Mouse (Mus musculus): ENCODE data around the gene Gm14137. TPM values are rescaled to one million over a fixed set of nuclear protein-coding genes. Genes with fewer than 3 reads are reported as not detected.

Gm14137 gene
- polyA plus RNA-seq, 1 experiment from 2014 or later = 4.9 TPM

- Histone ChIP-seq H3K27ac (replicated peaks) (no peak overlapping the region), H3K4me1 (replicated peaks; ENCODE audit: control insufficient read depth, insufficient read depth) (no peaks in the 10 kb centered on the region; the same call in 1 of the 2 replicates), H3K4me3 (ENCODE audit: low read depth, low read length) (no peak overlapping the region), H3K36me3 (ENCODE audit: control insufficient read depth, insufficient read depth, low read length) (peaks cover 2% of the 10 kb centered on the region; the same call in 1 of the 2 replicates), H3K9me3 (ENCODE audit: control insufficient read depth, low read length) (no peaks in the 10 kb centered on the region), H3K4me2 (replicated peaks; ENCODE audit: low read depth) (no peak overlapping the region), H3K9ac (ENCODE audit: low read length) (no peak overlapping the region), H3K27me3 (ENCODE audit: control insufficient read depth, insufficient read depth, low read length) (no peaks in the 10 kb centered on the region)
- no peak for TF ChIP-seq EP300 (optimal IDR thresholded peaks at IDR 0.05)
- no peak for TF ChIP-seq CTCF (IDR thresholded peaks at IDR 0.05; ENCODE audit: low read depth)
- ATAC-seq (ENCODE audit: low FRiP score, low TSS enrichment) (no peak), DNase-seq (ENCODE audit: low spot score) (no peak)
Observed at GRCm38 (mm10) chr2:119157836-119158235, 16.5 kb upstream of the Gm14137 start.

GRCm38 (mm10) chr2:119161247-119161646, 13.1 kb upstream of the Gm14137 start:
- H3K27me3 ChIP-seq (ENCODE audit: control insufficient read depth, insufficient read depth, low read length) = no peaks in the 10 kb centered on the region
- no peaks in the 10 kb centered on the region for H3K9me3 ChIP-seq (ENCODE audit: control insufficient read depth, low read length)
- no peak for DNase-seq (ENCODE audit: low spot score)
- TF ChIP-seq CTCF (IDR thresholded peaks at IDR 0.05; ENCODE audit: low read depth) (no peak), EP300 (optimal IDR thresholded peaks at IDR 0.05) (no peak)
- no peaks in the 10 kb centered on the region for H3K4me1 ChIP-seq (replicated peaks; ENCODE audit: control insufficient read depth, insufficient read depth)
- no peaks in the 10 kb centered on the region for H3K36me3 ChIP-seq (ENCODE audit: control insufficient read depth, insufficient read depth, low read length)
- no peak overlapping the region for H3K4me3 ChIP-seq (ENCODE audit: low read depth, low read length)
- WGBS = 21% methylated on average over 2 of the region's 2 CpGs
- ATAC-seq (ENCODE audit: low FRiP score, low TSS enrichment) = no peak
- H3K4me2 ChIP-seq (replicated peaks; ENCODE audit: low read depth) = no peak overlapping the region
- no peak overlapping the region for H3K27ac ChIP-seq (replicated peaks)
- no peak overlapping the region for H3K9ac ChIP-seq (ENCODE audit: low read length)

GRCm38 (mm10) chr2:119163135-119163534, 11.2 kb upstream of the Gm14137 start:
- Histone ChIP-seq H3K4me2 (replicated peaks; ENCODE audit: low read depth) (no peak overlapping the region), H3K27me3 (ENCODE audit: control insufficient read depth, insufficient read depth, low read length) (no peaks in the 10 kb centered on the region), H3K4me1 (replicated peaks; ENCODE audit: control insufficient read depth, insufficient read depth) (no peaks in the 10 kb centered on the region), H3K9ac (ENCODE audit: low read length) (no peak overlapping the region), H3K36me3 (ENCODE audit: control insufficient read depth, insufficient read depth, low read length) (no peaks in the 10 kb centered on the region), H3K27ac (replicated peaks) (no peak overlapping the region), H3K4me3 (ENCODE audit: low read depth, low read length) (no peak overlapping the region), H3K9me3 (ENCODE audit: control insufficient read depth, low read length) (no peaks in the 10 kb centered on the region)
- no peak for TF ChIP-seq CTCF (IDR thresholded peaks at IDR 0.05; ENCODE audit: low read depth)
- TF ChIP-seq EP300 (optimal IDR thresholded peaks at IDR 0.05) = no peak
- no peak for ATAC-seq (ENCODE audit: low FRiP score, low TSS enrichment)
- 58% methylated on average over 3 of the region's 3 CpGs for WGBS
- no peak for DNase-seq (ENCODE audit: low spot score)

- H3K36me3 ChIP-seq (ENCODE audit: control insufficient read depth, insufficient read depth, low read length) = no peaks in the 10 kb centered on the region
- H3K4me3 ChIP-seq (ENCODE audit: low read depth, low read length) = no peak overlapping the region
- no peak overlapping the region for H3K27ac ChIP-seq (replicated peaks)
- no peak for DNase-seq (ENCODE audit: low spot score)
- TF ChIP-seq CTCF (IDR thresholded peaks at IDR 0.05; ENCODE audit: low read depth) = no peak
- no peak for TF ChIP-seq EP300 (optimal IDR thresholded peaks at IDR 0.05)
- H3K4me1 ChIP-seq (replicated peaks; ENCODE audit: control insufficient read depth, insufficient read depth) = no peaks in the 10 kb centered on the region
- no peak overlapping the region for H3K9ac ChIP-seq (ENCODE audit: low read length)
- H3K4me2 ChIP-seq (replicated peaks; ENCODE audit: low read depth) = no peak overlapping the region
- 85% methylated on average over 4 of the region's 4 CpGs for WGBS
- H3K9me3 ChIP-seq (ENCODE audit: control insufficient read depth, low read length) = no peaks in the 10 kb centered on the region
- no peak for ATAC-seq (ENCODE audit: low FRiP score, low TSS enrichment)
- no peaks in the 10 kb centered on the region for H3K27me3 ChIP-seq (ENCODE audit: control insufficient read depth, insufficient read depth, low read length)
Observed at GRCm38 (mm10) chr2:119163999-119164398, 10.3 kb upstream of the Gm14137 start.

- no peak overlapping the region for H3K4me2 ChIP-seq (replicated peaks; ENCODE audit: low read depth)
- H3K4me1 ChIP-seq (replicated peaks; ENCODE audit: control insufficient read depth, insufficient read depth) = no peaks in the 10 kb centered on the region
- no peaks in the 10 kb centered on the region for H3K27me3 ChIP-seq (ENCODE audit: control insufficient read depth, insufficient read depth, low read length)
- no peaks in the 10 kb centered on the region for H3K9me3 ChIP-seq (ENCODE audit: control insufficient read depth, low read length)
- H3K27ac ChIP-seq (replicated peaks) = no peak overlapping the region
- TF ChIP-seq EP300 (optimal IDR thresholded peaks at IDR 0.05) (no peak), CTCF (IDR thresholded peaks at IDR 0.05; ENCODE audit: low read depth) (peak; percentile 29; the same call in 1 of the 2 replicates)
- DNase-seq (ENCODE audit: low spot score) (no peak), ATAC-seq (ENCODE audit: low FRiP score, low TSS enrichment) (no peak)
- no peaks in the 10 kb centered on the region for H3K36me3 ChIP-seq (ENCODE audit: control insufficient read depth, insufficient read depth, low read length)
- H3K4me3 ChIP-seq (ENCODE audit: low read depth, low read length) = no peak overlapping the region
- no peak overlapping the region for H3K9ac ChIP-seq (ENCODE audit: low read length)
Observed at GRCm38 (mm10) chr2:119165401-119165800, 8.9 kb upstream of the Gm14137 start.

GRCm38 (mm10) chr2:119166901-119167865, 7.1 kb upstream of the Gm14137 start, which contains the start of gene Gchfr:
TSS of gene Gchfr (plus strand) at chr2:119167773.
- under 1% methylated on average over 60 of the region's 60 CpGs for WGBS
- Histone ChIP-seq H3K9ac (ENCODE audit: low read length) (peak within 1 kb of the TSS; percentile 52), H3K27me3 (ENCODE audit: control insufficient read depth, insufficient read depth, low read length) (no peaks in the 10 kb centered on the region), H3K4me2 (replicated peaks; ENCODE audit: low read depth) (peak within 1 kb of the TSS; percentile 96), H3K4me3 (ENCODE audit: low read depth, low read length) (peak within 1 kb of the TSS; percentile 50), H3K9me3 (ENCODE audit: control insufficient read depth, low read length) (no peaks in the 10 kb centered on the region), H3K27ac (replicated peaks) (0 out of 2 replicates have a peak within 1 kb of the TSS, but pooled peaks have one; percentile 35), H3K4me1 (replicated peaks; ENCODE audit: control insufficient read depth, insufficient read depth) (no peaks in the 10 kb centered on the region), H3K36me3 (ENCODE audit: control insufficient read depth, insufficient read depth, low read length) (no peaks in the 10 kb centered on the region)
- ATAC-seq (ENCODE audit: low FRiP score, low TSS enrichment) (peak; percentile 83), DNase-seq (ENCODE audit: low spot score) (peak; percentile 86)
- TF ChIP-seq CTCF (IDR thresholded peaks at IDR 0.05; ENCODE audit: low read depth) (peak; percentile 44), EP300 (optimal IDR thresholded peaks at IDR 0.05) (no peak)
